Mouse (Mus musculus): ENCODE results near the gene Adgrd1.

Gene Adgrd1

GRCm38 (mm10) chr5:129096511-129096910 is at the start of gene Adgrd1:
Gene Adgrd1, plus strand, starts transcription at chr5:129096750.
- DNase-seq (ENCODE audit: low spot score in 2 of 2), result no peak

- DNase-seq (ENCODE audit: low spot score in 2 of 2), result peak in 1 of 2 experiments; percentile 22
These were observed 47.2 kb upstream of the Adgrd1 start for GRCm38 (mm10) chr5:129049372-129049771.

- no peak for DNase-seq (ENCODE audit: low spot score in 2 of 2)
These were observed 44.6 kb upstream of the Adgrd1 start for GRCm38 (mm10) chr5:129051910-129052309.

- DNase-seq (ENCODE audit: low spot score in 2 of 2), result no peak
These were observed 43.8 kb upstream of the Adgrd1 start for GRCm38 (mm10) chr5:129052636-129053355.

- DNase-seq (ENCODE audit: low spot score in 2 of 2), result no peak
These were observed 41.8 kb upstream of the Adgrd1 start for GRCm38 (mm10) chr5:129054675-129055284.

GRCm38 (mm10) chr5:129059116-129059515 is 37.4 kb upstream of the Adgrd1 start:
- DNase-seq (ENCODE audit: low spot score in 2 of 2), result no peak

- peak; percentile 65 to 79 for DNase-seq (ENCODE audit: low spot score in 2 of 2)
These were observed 35.0 kb upstream of the Adgrd1 start for GRCm38 (mm10) chr5:129061579-129061978.

GRCm38 (mm10) chr5:129063037-129063791 is 33.3 kb upstream of the Adgrd1 start:
- peak; percentile 85 to 86 for DNase-seq (ENCODE audit: low spot score in 2 of 2)

- DNase-seq (ENCODE audit: low spot score in 2 of 2), result no peak
These were observed 32.8 kb upstream of the Adgrd1 start for GRCm38 (mm10) chr5:129063792-129064087.

- no peak for DNase-seq (ENCODE audit: low spot score in 2 of 2)
These were observed 32.4 kb upstream of the Adgrd1 start for GRCm38 (mm10) chr5:129064186-129064585.

- DNase-seq (ENCODE audit: low spot score in 2 of 2), result no peak
These were observed 31.2 kb upstream of the Adgrd1 start for GRCm38 (mm10) chr5:129065301-129065700.

GRCm38 (mm10) chr5:129065946-129066345 is 30.6 kb upstream of the Adgrd1 start:
- DNase-seq (ENCODE audit: low spot score in 2 of 2), result no peak

- DNase-seq (ENCODE audit: low spot score in 2 of 2), result no peak
These were observed 29.9 kb upstream of the Adgrd1 start for GRCm38 (mm10) chr5:129066541-129067230.

- no peak for DNase-seq (ENCODE audit: low spot score in 2 of 2)
These were observed 29.2 kb upstream of the Adgrd1 start for GRCm38 (mm10) chr5:129067231-129067834.

- peak in 1 of 2 experiments; percentile 71 for DNase-seq (ENCODE audit: low spot score in 2 of 2)
These were observed 24.7 kb upstream of the Adgrd1 start for GRCm38 (mm10) chr5:129071761-129072280.

- DNase-seq (ENCODE audit: low spot score in 2 of 2), result no peak
These were observed 23.1 kb upstream of the Adgrd1 start for GRCm38 (mm10) chr5:129073404-129073803.

- DNase-seq (ENCODE audit: low spot score in 2 of 2), result no peak
These were observed 20.5 kb upstream of the Adgrd1 start for GRCm38 (mm10) chr5:129076098-129076497.

GRCm38 (mm10) chr5:129077240-129077639 is 19.3 kb upstream of the Adgrd1 start:
- no peak for DNase-seq (ENCODE audit: low spot score in 2 of 2)

- DNase-seq (ENCODE audit: low spot score in 2 of 2), result no peak
These were observed 15.0 kb upstream of the Adgrd1 start for GRCm38 (mm10) chr5:129081521-129081920.

- no peak for DNase-seq (ENCODE audit: low spot score in 2 of 2)
These were observed 11.4 kb upstream of the Adgrd1 start for GRCm38 (mm10) chr5:129085153-129085552.

GRCm38 (mm10) chr5:129092345-129093065 is 4.0 kb upstream of the Adgrd1 start:
- DNase-seq (ENCODE audit: low spot score in 2 of 2), result no peak

All from cerebellum, postnatal 4 days (tissue).